Mouse (Mus musculus) cerebellum, postnatal 10 days (tissue): ENCODE data around the gene Tmem30c.

Experiments used
- DNase-seq, 2 experiments: peaks; one replicate each; pipeline ENCODE4 v3.0.0; 2021; ENCODE audit warnings: mixed read lengths in 2 of 2

Gene Tmem30c

DNA sequence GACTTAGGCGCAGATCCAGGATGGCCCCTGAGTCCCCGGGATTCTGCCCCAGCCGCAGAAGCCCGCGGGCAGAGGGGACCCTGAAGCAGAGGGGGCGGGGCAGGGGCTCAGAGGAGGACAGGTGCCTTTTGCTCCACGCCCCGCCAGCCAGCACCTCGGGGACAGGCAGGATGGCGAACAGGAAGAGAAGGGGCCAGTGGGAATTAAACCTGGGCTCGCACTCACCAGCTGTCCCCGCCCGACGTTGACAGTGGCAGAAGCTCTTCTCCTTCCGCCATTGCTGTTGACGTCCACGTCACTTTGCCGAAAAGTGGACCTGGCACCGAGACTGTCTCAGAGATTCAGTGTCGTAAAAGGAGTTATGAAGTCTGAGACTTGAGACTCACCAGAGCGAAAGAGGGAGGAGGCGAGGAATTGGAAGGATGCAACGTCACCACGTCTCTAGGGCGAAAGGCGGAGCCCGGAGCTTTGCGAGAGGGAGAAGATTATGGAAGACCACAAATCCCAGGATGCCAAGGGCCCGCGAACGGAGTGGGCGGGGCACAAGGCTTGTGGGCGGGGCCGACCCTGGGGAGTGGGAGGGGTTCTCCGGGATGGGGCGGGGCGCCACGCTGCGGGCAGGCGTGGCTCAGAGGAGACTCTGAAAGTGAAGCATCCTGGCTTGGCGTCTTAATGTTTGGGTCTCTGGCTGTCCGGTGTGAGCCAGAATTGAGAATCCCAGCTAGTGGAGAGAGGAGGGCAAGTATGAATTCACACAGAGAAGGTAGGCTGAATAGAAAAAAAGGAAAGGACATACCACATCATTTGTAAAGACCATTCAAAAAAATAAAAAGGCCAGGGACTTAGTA lies 61.4 kb downstream of the Tmem30c start, which contains the start of gene Tbc1d23:
Tbc1d23 (minus strand) TSS at position 416 of the 848 bp plus-strand sequence.
- DNase-seq = peak; percentile 99

DNA sequence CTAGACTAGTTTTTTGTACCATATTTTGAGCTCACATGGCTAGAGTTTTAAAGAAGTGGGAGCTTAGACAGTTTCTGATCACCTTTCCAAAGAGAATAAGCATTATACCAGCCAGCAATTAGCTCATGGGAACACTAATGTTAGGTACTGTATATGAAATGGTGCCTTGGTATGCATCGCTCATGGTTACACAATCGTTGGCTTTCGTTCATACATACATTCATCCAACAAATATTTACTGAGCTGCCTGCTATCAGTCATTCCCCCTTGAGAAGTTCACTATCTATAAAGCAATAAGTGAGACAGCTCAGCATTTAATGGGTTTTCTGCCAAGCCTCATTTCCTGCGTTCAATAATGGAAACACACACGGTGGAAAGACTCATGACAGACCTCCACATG lies 66.2 kb downstream of the Tmem30c start:
- DNase-seq = no peak

DNA sequence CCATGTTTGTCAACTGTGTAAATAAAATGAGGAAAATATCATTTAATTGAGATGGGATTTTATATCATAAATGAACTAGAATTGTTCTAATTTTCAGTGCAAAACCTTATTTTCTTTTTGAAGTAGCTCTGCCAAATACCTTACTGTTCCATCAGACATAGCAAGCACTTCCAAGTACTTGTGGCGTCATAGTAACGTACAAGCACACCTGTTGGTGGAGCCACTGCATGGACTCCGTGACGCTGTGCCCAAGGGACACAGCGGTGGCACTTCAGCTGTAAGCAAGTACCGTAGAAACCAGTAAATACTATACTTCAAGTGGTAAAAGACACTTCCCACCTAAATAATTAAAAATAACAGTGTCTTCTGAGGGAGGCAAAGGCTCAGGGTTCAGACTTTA lies 72.3 kb downstream of the Tmem30c start:
- no peak for DNase-seq
